Mouse (Mus musculus): ENCODE measurements around the gene Prr5l.

Gene Prr5l

GRCm38 (mm10) chr2:101822785-101823184, 60.0 kb downstream of the Prr5l start:
- no peak for DNase-seq (ENCODE audit: low spot score in 2 of 2)

DNA sequence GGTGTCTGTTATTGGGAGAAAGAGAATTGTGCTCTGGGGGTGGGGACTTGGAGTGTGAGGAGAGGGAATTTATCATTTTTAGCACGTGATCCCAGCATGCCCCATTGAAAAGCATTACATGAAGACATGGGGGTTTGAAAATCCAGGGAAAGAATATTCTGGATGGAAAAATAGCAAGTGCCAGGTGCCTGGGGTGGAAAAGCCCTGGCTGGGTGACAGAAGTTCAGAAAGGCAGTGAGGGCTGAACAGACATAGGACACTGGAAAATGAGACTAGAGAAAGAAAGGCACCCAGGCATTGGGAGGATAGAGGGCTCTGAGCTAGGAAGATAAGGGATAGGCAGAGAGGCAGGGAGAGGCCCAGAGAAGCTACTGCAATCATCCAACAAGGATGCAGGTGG, 62.0 kb downstream of the Prr5l start:
- DNase-seq (ENCODE audit: low spot score in 2 of 2), result no peak

DNA sequence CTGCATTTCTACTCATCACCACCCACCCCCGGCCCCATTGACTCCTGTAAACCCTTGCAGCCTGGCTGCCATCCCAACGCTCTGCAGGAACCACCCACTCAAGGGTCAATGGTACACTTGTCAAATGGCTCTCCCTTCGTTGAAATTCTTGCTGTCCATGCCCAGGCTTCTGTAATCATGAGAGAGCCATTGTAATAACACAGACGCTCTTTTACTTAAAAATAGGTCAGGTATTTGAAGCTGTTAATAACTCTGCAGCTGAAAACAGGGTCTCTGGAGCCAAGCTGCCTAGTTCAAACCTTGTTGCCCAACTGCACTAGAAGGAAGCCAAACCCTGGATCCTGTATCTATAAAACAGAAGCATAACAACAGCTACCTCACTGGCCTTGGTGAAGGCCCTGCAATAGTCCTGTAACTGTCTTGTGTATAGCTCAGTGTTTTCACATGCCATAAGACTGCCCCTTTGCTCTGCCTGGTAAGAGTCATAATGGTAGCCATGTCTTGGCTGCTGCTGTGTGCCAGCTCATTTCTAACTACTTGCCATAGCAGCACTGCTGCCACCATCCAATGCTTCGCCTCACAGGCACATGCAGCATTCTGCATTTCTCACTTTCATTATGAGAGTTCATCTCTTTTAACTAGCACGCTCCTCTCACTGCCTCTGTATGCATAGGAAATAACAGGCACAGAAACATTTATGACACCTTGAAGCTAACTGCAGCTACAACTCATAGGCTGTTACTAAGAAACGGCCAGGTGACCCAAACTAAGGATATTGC, 63.7 kb downstream of the Prr5l start:
- DNase-seq (ENCODE audit: low spot score in 2 of 2), result no peak

DNA sequence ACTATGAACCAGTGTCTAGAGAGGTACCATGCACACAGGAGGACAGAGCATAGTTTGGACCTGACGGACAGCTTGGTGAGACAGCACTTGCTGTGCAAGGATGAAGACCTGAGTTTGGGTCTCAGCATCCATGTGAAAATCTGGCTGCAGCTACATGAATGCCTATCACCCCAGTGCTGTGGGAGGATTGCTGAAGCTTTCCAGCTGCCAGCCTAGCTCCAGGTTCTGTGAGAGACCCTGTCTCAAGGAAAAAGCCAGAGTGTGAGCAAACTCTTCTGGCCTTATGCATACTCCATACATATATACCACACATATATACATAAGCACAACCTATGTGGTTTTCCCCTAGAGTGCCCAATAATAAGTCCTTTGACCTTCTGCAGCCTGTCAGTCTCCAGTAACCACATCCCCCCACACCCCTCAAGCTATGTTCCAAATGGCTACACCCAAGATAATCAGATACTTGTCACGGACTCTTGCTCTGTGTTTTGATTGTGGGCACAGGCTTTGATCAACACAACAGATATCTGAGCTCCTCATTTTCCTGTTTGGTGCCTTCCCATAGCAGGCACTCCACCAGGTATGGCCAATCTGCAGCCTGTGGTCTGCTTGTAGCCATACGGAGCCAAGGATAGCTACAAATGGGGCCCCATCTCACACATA, 66.0 kb downstream of the Prr5l start:
- DNase-seq (ENCODE audit: low spot score in 2 of 2), result no peak

DNA sequence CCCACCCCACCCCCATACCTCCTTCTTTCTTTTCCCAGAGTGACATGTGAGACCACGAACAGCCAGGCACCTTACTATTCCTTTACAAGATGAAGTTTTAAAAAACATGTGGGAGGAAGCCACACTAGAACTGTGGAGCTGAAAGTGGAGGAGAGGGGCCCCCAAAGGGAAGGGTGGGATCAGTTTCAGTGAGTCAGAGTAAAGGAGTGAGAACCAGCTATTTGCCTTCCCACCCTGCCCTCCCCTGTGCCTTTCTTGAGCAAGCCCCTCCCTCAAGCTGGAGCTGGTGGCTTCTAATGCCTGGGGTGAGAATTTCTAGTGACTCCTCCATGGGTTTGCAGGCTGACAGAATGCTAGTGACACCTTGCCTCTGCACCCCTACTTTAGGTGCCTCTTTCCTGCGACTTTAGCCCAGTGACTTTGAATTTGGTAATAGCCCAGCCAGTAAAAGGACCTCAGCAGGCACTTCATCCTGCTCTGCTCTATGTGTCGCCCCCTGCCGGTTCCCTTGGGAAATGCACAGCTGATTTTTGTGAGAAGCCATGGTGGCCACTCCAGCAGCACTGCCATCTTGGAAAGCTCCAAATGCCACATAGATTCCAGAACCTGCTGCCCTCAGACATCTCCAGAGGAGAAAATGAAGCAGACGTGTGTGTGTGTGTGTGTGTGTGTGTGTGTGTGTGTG, 67.4 kb downstream of the Prr5l start:
- no peak for DNase-seq (ENCODE audit: low spot score in 2 of 2)

GRCm38 (mm10) chr2:101814272-101814625, 68.6 kb downstream of the Prr5l start:
- DNase-seq (ENCODE audit: low spot score in 2 of 2), result no peak

DNA sequence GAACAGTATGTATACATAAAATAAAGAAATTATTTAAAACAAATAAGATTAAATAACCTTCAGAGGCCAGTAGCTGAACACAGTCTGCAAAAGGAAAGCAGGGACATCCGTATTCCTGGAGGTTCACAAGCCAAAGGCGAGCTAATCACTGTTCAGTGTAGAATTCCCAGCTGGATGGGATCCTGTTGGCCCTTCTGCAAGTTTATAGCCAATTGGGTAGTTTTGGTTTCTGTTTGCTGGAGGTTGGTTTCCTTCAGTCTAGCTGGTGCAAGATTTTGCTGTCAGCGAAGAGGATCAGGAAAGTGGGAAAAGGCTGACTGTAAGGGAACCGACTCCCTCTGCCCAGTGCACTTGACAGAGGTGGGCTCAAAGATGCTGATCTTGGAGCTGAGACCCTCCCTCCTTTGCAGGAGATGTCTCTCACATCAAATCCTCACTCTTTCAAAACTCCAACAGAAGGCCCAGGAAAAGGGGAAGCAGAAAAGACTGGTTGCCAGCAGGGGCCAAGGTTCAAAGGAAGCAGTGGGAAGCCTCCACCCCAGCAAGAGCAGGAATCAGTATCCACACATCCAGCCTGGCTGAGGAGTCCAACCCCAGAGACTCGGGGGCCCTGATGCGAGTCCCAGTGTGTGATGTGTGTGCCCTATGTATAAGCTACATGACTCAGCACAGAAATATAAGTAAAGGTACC, 69.1 kb downstream of the Prr5l start:
- DNase-seq (ENCODE audit: low spot score in 2 of 2), result no peak

DNA sequence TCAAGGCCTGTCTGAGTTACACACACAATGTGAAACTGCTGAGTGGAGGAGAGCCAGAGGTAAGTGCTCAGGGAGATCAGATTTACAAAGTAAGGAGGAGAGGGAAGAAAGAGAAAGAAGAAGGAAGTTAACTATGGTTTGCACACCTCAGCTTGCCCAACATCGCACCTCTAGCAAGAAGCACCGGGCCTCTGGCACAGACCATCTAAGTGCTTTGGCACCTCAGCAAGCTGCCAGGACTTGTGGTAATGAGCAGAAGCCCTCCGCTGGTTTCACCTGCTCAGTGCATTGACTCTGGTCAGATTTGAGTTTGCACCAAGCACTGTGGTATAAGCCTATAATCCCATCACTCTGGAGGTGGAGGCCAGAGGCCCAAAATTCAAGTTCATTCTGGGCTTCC, 70.9 kb downstream of the Prr5l start:
- DNase-seq (ENCODE audit: low spot score in 2 of 2), result no peak

GRCm38 (mm10) chr2:101810774-101811173, 72.1 kb downstream of the Prr5l start:
- no peak for DNase-seq (ENCODE audit: low spot score in 2 of 2)

GRCm38 (mm10) chr2:101809640-101810305, 73.1 kb downstream of the Prr5l start:
- DNase-seq (ENCODE audit: low spot score in 2 of 2), result no peak

DNA sequence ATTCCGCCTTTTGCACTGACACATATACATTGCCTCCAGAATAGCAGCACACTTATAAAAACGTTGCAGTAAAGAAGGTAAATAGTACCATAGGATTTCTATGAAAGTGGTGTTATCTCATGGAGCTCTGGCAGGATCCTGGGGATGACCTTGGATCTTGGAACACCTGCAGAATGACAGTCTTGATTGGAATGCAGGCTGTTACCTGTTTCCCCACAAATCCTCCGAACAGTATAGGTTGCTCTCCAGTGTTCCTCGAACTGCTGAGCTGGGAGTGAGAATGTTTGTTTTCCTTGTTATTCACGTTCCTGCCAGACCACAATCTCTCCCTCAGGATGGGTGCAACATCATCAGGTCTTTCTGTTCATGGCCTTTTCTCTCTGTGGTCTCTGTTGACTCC, 75.1 kb downstream of the Prr5l start:
- DNase-seq (ENCODE audit: low spot score in 2 of 2), result no peak

DNA sequence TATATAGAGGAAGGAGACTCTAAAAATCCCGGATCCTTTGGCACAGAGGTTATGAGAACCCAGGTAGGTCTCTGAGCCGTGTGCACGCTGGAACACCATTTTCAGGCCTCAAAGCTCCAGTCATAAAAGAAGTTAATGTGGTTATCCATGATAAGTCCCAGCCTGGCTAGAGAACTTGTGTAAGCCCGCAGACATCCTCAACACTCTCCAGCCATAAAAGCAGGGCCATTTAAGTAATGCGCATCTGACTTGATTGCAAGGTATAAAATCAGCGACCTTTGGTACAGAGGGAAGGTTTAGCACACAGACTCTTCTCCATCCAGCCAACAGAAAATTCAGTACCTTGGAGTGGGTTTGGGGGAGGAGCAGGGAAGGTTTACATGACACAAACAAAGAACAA, 80.6 kb downstream of the Prr5l start:
- DNase-seq (ENCODE audit: low spot score in 2 of 2), result no peak

GRCm38 (mm10) chr2:101797901-101798250, 85.0 kb downstream of the Prr5l start:
- no peak for DNase-seq (ENCODE audit: low spot score in 2 of 2)

- DNase-seq (ENCODE audit: low spot score in 2 of 2), result no peak
These were observed 85.5 kb downstream of the Prr5l start for GRCm38 (mm10) chr2:101797166-101797900.

DNA sequence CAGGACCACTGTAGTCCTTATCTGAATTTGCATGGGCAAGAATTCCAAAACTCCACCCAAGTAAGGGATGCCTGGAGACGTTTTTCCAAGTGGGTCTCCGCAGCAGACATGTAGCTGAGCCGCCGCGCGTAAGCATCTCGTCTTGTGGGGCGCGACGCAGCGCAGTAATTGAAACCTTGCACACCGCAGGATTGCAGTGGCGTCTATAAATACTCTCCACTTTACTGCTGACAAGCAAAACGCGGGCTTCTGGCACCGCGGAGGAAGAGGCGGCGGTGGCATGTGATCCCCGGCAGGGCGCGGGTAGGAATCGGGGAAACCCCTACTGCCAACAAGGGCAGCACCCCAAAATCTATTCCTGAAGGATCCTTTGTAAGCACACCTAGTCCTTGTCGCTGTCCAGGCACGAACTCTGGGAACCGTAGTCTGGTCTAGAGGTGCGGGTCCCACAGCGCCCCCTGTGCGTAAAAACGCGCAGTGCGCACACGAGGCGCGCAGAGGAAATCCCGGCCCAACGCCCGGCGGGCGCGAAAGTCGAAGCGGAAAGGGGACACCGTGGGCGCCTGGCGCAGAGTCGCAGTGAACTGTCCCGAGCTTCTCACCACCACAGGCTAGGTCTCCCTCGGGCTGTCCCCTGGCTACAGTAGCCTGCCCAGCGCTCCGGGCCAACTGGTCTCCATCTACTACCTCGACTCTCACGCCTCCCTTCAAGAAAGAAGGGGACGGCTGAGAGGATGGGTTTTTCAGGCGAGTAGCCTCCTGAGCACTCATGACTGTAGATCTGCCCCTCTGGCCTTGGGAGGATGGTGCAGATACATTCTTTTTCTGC, 86.3 kb downstream of the Prr5l start:
- peak; percentile 24 to 61 for DNase-seq (ENCODE audit: low spot score in 2 of 2)

DNA sequence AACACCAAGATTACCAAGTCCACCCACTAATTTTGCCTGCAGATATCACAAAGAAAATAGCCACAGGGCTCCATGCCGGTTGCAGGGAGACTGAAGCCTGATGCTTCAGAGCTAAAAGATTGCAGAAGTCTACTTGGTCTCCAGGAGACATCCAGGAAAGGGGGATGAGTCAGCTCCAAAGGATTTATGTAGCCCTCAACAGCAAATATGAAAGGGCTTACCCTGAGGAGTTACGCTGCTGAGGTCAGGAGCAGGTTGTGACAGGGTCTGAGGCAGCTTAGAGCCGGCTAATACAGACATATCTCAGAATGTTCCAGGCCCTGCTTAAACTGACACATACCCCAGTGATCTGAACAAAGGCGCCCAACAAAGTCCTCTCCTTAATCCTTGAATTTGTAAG, 90.7 kb downstream of the Prr5l start:
- DNase-seq (ENCODE audit: low spot score in 2 of 2), result no peak

DNA sequence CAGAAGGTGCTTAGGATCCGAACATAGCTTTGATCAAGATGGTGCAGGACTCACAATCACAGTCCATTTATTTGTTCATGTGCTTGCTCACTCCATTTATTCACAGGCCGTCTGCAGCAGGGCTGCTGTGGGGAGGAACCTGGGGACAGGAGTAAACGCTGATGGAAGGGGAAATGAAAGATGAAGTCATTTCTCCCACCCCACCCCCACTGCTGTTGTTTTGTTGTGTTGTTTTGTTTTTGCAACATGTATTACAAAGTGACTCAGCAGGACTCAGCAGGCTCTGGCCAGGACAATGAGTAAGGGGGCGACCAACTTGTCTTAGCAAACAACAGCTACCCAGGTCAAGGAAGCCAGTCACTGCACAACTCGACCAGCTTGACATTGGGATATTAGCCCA, 99.6 kb downstream of the Prr5l start:
- no peak for DNase-seq (ENCODE audit: low spot score in 2 of 2)

GRCm38 (mm10) chr2:101781357-101781777, 101.5 kb downstream of the Prr5l start:
- no peak for DNase-seq (ENCODE audit: low spot score in 2 of 2)

GRCm38 (mm10) chr2:101778080-101778479, 104.7 kb downstream of the Prr5l start:
- no peak for DNase-seq (ENCODE audit: low spot score in 2 of 2)

GRCm38 (mm10) chr2:101763503-101763902, 119.3 kb downstream of the Prr5l start:
- DNase-seq (ENCODE audit: low spot score in 2 of 2), result no peak

All from frontal cortex, postnatal 14 days (tissue).